Mouse (Mus musculus): ENCODE data around the gene Rhbdf2.

DNA sequence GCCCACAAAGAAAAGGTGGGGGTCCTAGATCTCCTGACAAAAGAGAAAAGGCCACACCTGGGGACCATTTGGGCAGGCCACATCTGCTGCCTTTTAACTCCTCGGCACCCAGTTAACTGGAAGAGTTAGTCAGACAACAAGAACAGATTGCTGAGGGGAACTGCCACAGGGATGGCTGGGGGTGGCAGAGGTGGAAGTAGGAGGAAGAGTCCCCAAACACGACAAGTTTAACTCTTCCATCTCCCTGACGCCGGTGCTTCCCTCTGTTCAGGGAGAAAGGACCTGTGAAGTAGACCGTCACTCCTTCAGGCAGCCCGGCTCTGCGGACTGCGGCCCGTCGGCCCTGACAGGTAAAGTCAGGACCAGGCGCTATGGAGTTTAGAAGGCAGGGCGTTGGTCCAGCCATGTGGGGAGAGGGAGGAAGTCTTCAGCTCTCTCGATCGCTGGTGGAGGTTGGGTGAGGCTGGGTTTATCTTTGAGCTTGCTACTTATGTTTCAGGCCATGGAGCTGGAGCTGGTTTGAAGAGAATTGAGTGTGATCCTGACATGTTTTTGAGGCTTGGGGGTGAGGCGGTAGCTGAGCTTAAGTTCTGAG lies 32.3 kb upstream of the Rhbdf2 start:
- no peak for TF ChIP-seq CTCF (IDR thresholded peaks at IDR 0.05; ENCODE audit: low read depth, low read length)
- no peak for TF ChIP-seq POLR2A (IDR thresholded peaks at IDR 0.05; ENCODE audit: extremely low read depth, insufficient read depth, low read length)

Measured in liver, adult 2 months (tissue).